Mouse (Mus musculus): Measurements from ENCODE around the gene Enc1. TPM values are rescaled to one million over a fixed set of nuclear protein-coding genes. Genes with fewer than 3 reads are reported as not detected.

Gene Enc1
- total RNA-seq (2022): 1 to 10 TPM; 4.3 to 8.7 (median 7.9) TPM

- peak; percentile 82 for DNase-seq
Measured at GRCm38 (mm10) chr13:97240965-97241786, at the start of gene Enc1. Enc1 (plus strand) TSS chr13:97241105.

GRCm38 (mm10) chr13:97192649-97193048 lies 48.3 kb upstream of the Enc1 start:
- DNase-seq: no peak

GRCm38 (mm10) chr13:97193420-97193819 lies 47.5 kb upstream of the Enc1 start:
- DNase-seq: peak; percentile 26

- no peak for DNase-seq
Measured at GRCm38 (mm10) chr13:97196186-97196924, 44.5 kb upstream of the Enc1 start.

- no peak for DNase-seq
Measured at GRCm38 (mm10) chr13:97196925-97197218, 44.0 kb upstream of the Enc1 start.

GRCm38 (mm10) chr13:97197932-97198562 lies 42.9 kb upstream of the Enc1 start, which contains the start of gene Hexb:
Hexb (minus strand) TSS chr13:97198357.
- DNase-seq: peak; percentile 89

- DNase-seq: no peak
Measured at GRCm38 (mm10) chr13:97199123-97199522, 41.8 kb upstream of the Enc1 start.

- no peak for DNase-seq
Measured at GRCm38 (mm10) chr13:97201076-97201475, 39.8 kb upstream of the Enc1 start.

- DNase-seq: no peak
Measured at GRCm38 (mm10) chr13:97201896-97202295, 39.0 kb upstream of the Enc1 start.

- peak; percentile 83 for DNase-seq
Measured at GRCm38 (mm10) chr13:97205052-97205701, 35.7 kb upstream of the Enc1 start.

GRCm38 (mm10) chr13:97206046-97206445 lies 34.9 kb upstream of the Enc1 start:
- no peak for DNase-seq

- no peak for DNase-seq
Measured at GRCm38 (mm10) chr13:97207472-97208111, 33.3 kb upstream of the Enc1 start.

GRCm38 (mm10) chr13:97208112-97208478 lies 32.8 kb upstream of the Enc1 start:
- DNase-seq: no peak

GRCm38 (mm10) chr13:97208500-97209010 lies 32.4 kb upstream of the Enc1 start:
- DNase-seq: no peak

- DNase-seq: no peak
Measured at GRCm38 (mm10) chr13:97214583-97215268, 26.2 kb upstream of the Enc1 start.

GRCm38 (mm10) chr13:97215563-97215962 lies 25.3 kb upstream of the Enc1 start:
- no peak for DNase-seq

- DNase-seq: no peak
Measured at GRCm38 (mm10) chr13:97216196-97216595, 24.7 kb upstream of the Enc1 start.

GRCm38 (mm10) chr13:97220022-97220421 lies 20.9 kb upstream of the Enc1 start:
- DNase-seq: no peak

- no peak for DNase-seq
Measured at GRCm38 (mm10) chr13:97223856-97224255, 17.0 kb upstream of the Enc1 start.

GRCm38 (mm10) chr13:97224341-97224982 lies 16.4 kb upstream of the Enc1 start:
- no peak for DNase-seq

GRCm38 (mm10) chr13:97225130-97225529 lies 15.8 kb upstream of the Enc1 start:
- no peak for DNase-seq
